Mouse (Mus musculus): Measurements from ENCODE around the gene Prkcd.

DNA sequence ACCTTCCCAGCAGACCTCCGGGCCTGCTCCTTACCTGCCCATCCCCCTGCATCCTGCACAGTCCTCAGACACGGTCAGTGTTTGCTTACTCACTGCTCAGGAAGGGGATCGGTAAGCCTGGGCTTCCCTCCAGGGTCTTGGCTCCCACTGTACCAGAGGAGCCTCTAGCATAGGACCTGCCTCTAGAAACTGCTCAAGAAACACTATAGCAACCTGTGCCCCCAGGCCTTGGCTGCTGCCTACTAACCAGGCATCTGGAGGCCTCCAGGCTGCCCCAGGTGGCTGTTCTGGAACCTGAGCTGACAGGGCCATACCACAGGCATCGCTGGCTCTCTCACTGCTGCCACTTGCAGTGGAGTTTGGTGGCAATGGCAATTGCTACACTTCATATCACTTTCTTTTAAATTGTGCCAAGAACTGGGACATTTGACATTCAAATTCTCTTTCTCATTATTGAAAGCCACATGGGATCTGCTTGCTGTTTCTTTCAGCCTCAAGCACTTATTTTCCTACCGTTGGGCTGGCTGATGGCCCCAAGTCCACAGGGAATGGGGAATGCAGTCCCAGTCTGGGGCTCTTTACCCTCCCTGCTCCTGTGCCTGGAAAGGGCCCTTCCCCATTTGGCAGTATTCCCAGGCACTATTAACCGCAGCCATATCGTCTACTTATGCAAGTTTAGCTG lies 39.1 kb downstream of the Prkcd start:
- TF ChIP-seq CTCF (IDR thresholded peaks at IDR 0.05; ENCODE audit: low read depth), result no peak
- no peak for TF ChIP-seq EP300 (IDR thresholded peaks at IDR 0.05; ENCODE audit: low read depth)

Measured in heart, postnatal 0 days (tissue).